In the genomic region with DNA sequence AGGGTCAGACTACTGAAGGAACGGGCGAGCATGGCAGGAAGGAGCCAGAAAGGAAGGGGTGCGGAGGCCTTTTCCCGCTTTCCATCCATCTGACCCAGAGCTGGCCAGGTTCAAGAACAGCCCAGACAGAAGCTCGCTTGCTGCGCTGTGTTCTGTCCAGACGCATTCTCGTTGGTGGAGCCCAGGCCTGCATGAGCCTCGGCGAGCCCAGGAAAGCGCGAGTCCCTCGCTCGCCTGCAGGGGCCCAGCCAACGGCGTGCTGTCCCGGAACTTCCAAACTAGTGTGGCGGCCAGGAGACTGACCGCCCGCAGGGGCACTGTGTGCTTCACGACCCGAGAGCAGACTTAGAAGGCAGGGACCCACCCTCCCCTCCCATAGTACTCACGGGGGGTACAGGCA, we compare ENCODE assay signal across 9 mouse cellular contexts. TPM values are rescaled to one million over a fixed set of nuclear protein-coding genes. Genes with fewer than 3 reads are reported as not detected.
DNase-seq lines count a peak whose midpoint lies in the region; ATAC-seq lines count a peak whose summit lies in the region.
"Had no signal": no experiment of that assay in that cellular context is flagged by ENCODE, and none has a peak within 500 bp of the region (broad histone marks: within the 10 kb centered on the region; RNA-seq: fewer than 3 reads in every experiment).

No protein-coding gene starts in this region.

- H3K27me3 ChIP-seq in heart, embryonic 12.5 days (replicated peaks): peaks cover 74% of the 10 kb centered on the region
- H3K27me3 ChIP-seq in limb, embryonic 11.5 days (ENCODE audit: control insufficient read depth, insufficient read depth, low read length): peaks cover 83% of the 10 kb centered on the region
- H3K27me3 ChIP-seq in midbrain, embryonic 14.5 days (ENCODE audit: control insufficient read depth, insufficient read depth, low read length): peaks cover 83% of the 10 kb centered on the region

- no peak overlapping the region for H3K27ac ChIP-seq in heart, embryonic 12.5 days (ENCODE audit: poor library complexity, severe bottlenecking)
- no peak overlapping the region for H3K27ac ChIP-seq in limb, embryonic 11.5 days (replicated peaks; ENCODE audit: low read depth, low read length)
- H3K27ac ChIP-seq in midbrain, embryonic 14.5 days (replicated peaks; ENCODE audit: low read depth, low read length): peak overlapping the region; percentile 37; the same call in 1 of the 2 replicates

- H3K9ac ChIP-seq in heart, embryonic 12.5 days: no peak overlapping the region; the same call in 1 of the 2 replicates
- peak overlapping the region; percentile 43; the same call in 1 of the 2 replicates for H3K9ac ChIP-seq in limb, embryonic 11.5 days (ENCODE audit: low read length)
- peak overlapping the region; percentile 48 for H3K9ac ChIP-seq in midbrain, embryonic 14.5 days (replicated peaks; ENCODE audit: low read length)

- WGBS in heart, embryonic 12.5 days: 0% methylated on average over 23 of the region's 23 CpGs
- WGBS in limb, embryonic 11.5 days: under 1% methylated on average over 23 of the region's 23 CpGs
- WGBS in midbrain, embryonic 14.5 days: under 1% methylated on average over 23 of the region's 23 CpGs

- peaks cover 27% of the 10 kb centered on the region for H3K4me1 ChIP-seq in heart, embryonic 12.5 days (replicated peaks)
- H3K4me1 ChIP-seq in limb, embryonic 11.5 days (ENCODE audit: control insufficient read depth, insufficient read depth, low read length): peaks cover 16% of the 10 kb centered on the region
- H3K4me1 ChIP-seq in midbrain, embryonic 14.5 days (ENCODE audit: control insufficient read depth, insufficient read depth, low read length): peaks cover 14% of the 10 kb centered on the region; the same call in 1 of the 2 replicates

- peak overlapping the region; percentile 73 for H3K4me2 ChIP-seq in heart, embryonic 12.5 days
- peak overlapping the region; percentile 60 for H3K4me2 ChIP-seq in limb, embryonic 11.5 days (ENCODE audit: low read depth, severe bottlenecking)
- H3K4me2 ChIP-seq in midbrain, embryonic 14.5 days (ENCODE audit: low read length): peak overlapping the region; percentile 53

- no peaks in the 10 kb centered on the region for H3K36me3 ChIP-seq in heart, embryonic 12.5 days
- no peaks in the 10 kb centered on the region for H3K36me3 ChIP-seq in limb, embryonic 11.5 days (ENCODE audit: control insufficient read depth, insufficient read depth, low read length)
- no peaks in the 10 kb centered on the region for H3K36me3 ChIP-seq in midbrain, embryonic 14.5 days (ENCODE audit: control insufficient read depth, insufficient read depth, low read length)

- H3K9me3 ChIP-seq in heart, embryonic 12.5 days (replicated peaks): no peaks in the 10 kb centered on the region
- no peaks in the 10 kb centered on the region for H3K9me3 ChIP-seq in limb, embryonic 11.5 days (ENCODE audit: control insufficient read depth, low read length)
- no peaks in the 10 kb centered on the region for H3K9me3 ChIP-seq in midbrain, embryonic 14.5 days (ENCODE audit: control insufficient read depth, low read length)

- peak overlapping the region; percentile 45 for H3K4me3 ChIP-seq in heart, embryonic 12.5 days
- peak overlapping the region; percentile 31 for H3K4me3 ChIP-seq in limb, embryonic 11.5 days (ENCODE audit: low read depth, low read length)
- peak overlapping the region; percentile 35 for H3K4me3 ChIP-seq in midbrain, embryonic 14.5 days (replicated peaks; ENCODE audit: low read depth, low read length)

- DNase-seq in gastrocnemius, postnatal 10 days: peak; percentile 55
- DNase-seq in gastrocnemius, adult 8-10 months (ENCODE audit: low spot score in 2 of 2): no peak
- DNase-seq in adrenal gland, postnatal 14 days: peak; percentile 63
- peak; percentile 82 for DNase-seq in limb, embryonic 11.5 days (ENCODE audit: low spot score)
- DNase-seq in midbrain, embryonic 14.5 days: peak; percentile 71
- no peak for DNase-seq in spleen, adult 12 weeks (ENCODE audit: low spot score)
- DNase-seq in cerebellum, adult 9-10 months: no peak

- peak; percentile 66 for ATAC-seq in heart, embryonic 12.5 days (ENCODE audit: insufficient number of reproducible peaks, low FRiP score)
- peak; percentile 56 for ATAC-seq in limb, embryonic 11.5 days (ENCODE audit: insufficient number of reproducible peaks, low FRiP score, low TSS enrichment, low read depth)
- no peak; the same call in 1 of the 2 replicates for ATAC-seq in midbrain, embryonic 14.5 days (ENCODE audit: low FRiP score, low TSS enrichment)

RNA-seq across cellular contexts. Expression of gene Nkx6-1, which starts 1.6 kb away (rescaled TPM):
- total RNA-seq in gastrocnemius, postnatal 10 days (2021): under 1 TPM in 1 of 2 experiments, not detected in 1; 0.07 TPM
- total RNA-seq in gastrocnemius, adult 8-10 months (2022): not detected
- total RNA-seq in adrenal gland, postnatal 14 days (2021): 0.15 TPM in 1 of 2 replicates, not detected in the other
- polyA plus RNA-seq in heart, embryonic 12.5 days (2016; fragmentation: Nextera tagmentation; extraction: Ambion mirVana): 0.05 TPM in 1 of 2 replicates, not detected in the other
- 0.11 TPM in 1 of 2 replicates, not detected in the other for polyA plus RNA-seq in limb, embryonic 11.5 days (2014; fragmentation: Nextera tagmentation; extraction: Ambion mirVana)
- polyA plus RNA-seq in midbrain, embryonic 14.5 days (2014; fragmentation: Nextera tagmentation; extraction: Ambion mirVana): 2.8 and 3.1 TPM in 2 replicates
- polyA plus RNA-seq: C2C12 had no signal

Comparison
In these comparisons a context has a peak if more than half of its experiments do, and no peak if none do; other contexts are left out.
1. DNase-seq: peak in gastrocnemius, postnatal 10 days (single experiment), adrenal gland, postnatal 14 days (single experiment), limb, embryonic 11.5 days (single experiment) and midbrain, embryonic 14.5 days (single experiment); none in gastrocnemius, adult 8-10 months (0 of 2), spleen, adult 12 weeks (single experiment) and cerebellum, adult 9-10 months (single experiment).
2. Peak in every context shown above with its lines, with median percentiles within 50 percentile points of each other: H3K4me2 ChIP-seq and H3K4me3 ChIP-seq.